Mouse (Mus musculus) heart, embryonic 13.5 days (tissue): ENCODE measurements at regions not wholly inside any gene's neighbourhood (a gene's known extent, or its start where the extent isn't known, plus 50 kb on each side); places are given as distances from the start of the nearest gene placed in this dataset.

Experiments
- ATAC-seq: fragments of 200-750 bp; cut with Nextera tagmentation; 2 replicates; pipeline ENCODE4 v1.8.0; 2017; ENCODE audit warnings: moderate TSS enrichment; ENCODE audit not compliant: insufficient number of reproducible peaks, low FRiP score, low TSS enrichment; ENCODE audit errors: extremely low read depth
- H3K27ac ChIP-seq: fragments of 300-500 bp; sonication (generic); replicated peaks from 2 replicates; pipeline ENCODE4 v1.5.1; 2015; ENCODE audit warnings: moderate library complexity, mild to moderate bottlenecking, inconsistent platforms
- H3K27me3 ChIP-seq: fragments of 300-500 bp; sonication (generic); replicated peaks from 2 replicates; pipeline ENCODE4 v1.6.1; 2015; ENCODE audit warnings: mild to moderate bottlenecking, inconsistent platforms
- H3K36me3 ChIP-seq: fragments of 300-500 bp; sonication (generic); 2 replicates; pipeline ENCODE4 v1.6.1; 2015; ENCODE audit warnings: mild to moderate bottlenecking, inconsistent platforms
- H3K4me1 ChIP-seq: fragments of 300-500 bp; sonication (generic); 2 replicates; pipeline ENCODE4 v1.6.1; 2015; ENCODE audit warnings: inconsistent platforms
- H3K4me2 ChIP-seq: fragments of 300-500 bp; sonication (generic); 2 replicates; pipeline ENCODE4 v1.6.1; 2015; ENCODE audit warnings: inconsistent platforms, mild to moderate bottlenecking, moderate library complexity
- H3K4me3 ChIP-seq: fragments of 300-500 bp; sonication (generic); 2 replicates; pipeline ENCODE4 v1.5.1; 2015; ENCODE audit warnings: moderate library complexity, mild to moderate bottlenecking, inconsistent platforms
- H3K9ac ChIP-seq: fragments of 300-500 bp; sonication (generic); 2 replicates; pipeline ENCODE4 v1.6.1; 2015; ENCODE audit warnings: inconsistent platforms, mild to moderate bottlenecking, moderate library complexity
- H3K9me3 ChIP-seq: fragments of 300-500 bp; sonication (generic); 2 replicates; pipeline ENCODE4 v1.6.1; 2016; ENCODE audit warnings: inconsistent platforms
- WGBS: fragments of 180-500 bp; shearing (Covaris S2); methylation state at CpG from one replicate; pipeline ENCODE4 v1.1.7; 2015; ENCODE audit warnings: mixed read lengths; 5-methylcytosine and 5-hydroxymethylcytosine counted together

DNA sequence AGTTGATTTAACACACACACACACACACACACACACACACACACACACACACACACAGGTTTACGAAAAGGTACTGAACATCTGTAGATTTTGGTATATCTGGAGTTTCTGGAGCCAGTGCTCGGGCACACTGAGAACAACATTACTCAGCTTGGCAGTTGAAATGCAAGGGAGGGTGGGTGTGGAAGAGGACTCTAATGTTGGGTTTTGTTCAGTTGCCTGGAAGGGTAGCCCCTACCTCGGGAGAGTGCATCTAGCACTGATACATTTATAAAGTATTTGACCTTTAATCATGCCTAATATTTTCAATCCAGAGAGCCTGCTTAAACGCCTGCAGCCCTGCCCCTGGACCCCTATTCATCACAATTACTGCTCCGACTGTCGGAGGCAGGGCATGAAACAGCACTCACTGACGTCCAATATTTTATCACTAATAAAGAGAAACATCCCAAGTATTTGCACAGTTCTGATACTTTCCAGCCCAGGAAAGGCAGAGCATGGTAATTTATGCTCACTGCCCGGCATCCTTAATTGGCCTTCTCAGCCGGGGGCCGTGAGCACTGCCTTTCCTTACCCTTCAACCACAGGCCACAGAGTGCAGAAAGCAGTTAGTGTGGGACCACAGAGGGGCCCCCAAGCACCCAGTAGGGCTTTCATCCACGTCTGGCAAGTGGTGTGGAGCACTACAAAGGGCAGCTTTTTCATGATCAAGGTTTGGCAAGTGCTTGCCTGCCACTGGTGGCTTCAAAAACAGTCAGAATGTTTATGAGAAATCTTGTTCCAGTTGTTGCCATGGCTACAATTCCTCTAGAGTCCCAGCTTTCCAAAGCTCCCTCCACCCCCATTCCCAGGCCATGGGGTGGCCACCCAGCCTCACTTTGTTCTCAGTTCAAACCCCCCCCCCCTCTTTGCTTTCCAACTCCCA is 76.3 kb upstream of the Pkdcc start:
- 49% methylated on average over 11 of the region's 11 CpGs for WGBS
- no peak for ATAC-seq

DNA sequence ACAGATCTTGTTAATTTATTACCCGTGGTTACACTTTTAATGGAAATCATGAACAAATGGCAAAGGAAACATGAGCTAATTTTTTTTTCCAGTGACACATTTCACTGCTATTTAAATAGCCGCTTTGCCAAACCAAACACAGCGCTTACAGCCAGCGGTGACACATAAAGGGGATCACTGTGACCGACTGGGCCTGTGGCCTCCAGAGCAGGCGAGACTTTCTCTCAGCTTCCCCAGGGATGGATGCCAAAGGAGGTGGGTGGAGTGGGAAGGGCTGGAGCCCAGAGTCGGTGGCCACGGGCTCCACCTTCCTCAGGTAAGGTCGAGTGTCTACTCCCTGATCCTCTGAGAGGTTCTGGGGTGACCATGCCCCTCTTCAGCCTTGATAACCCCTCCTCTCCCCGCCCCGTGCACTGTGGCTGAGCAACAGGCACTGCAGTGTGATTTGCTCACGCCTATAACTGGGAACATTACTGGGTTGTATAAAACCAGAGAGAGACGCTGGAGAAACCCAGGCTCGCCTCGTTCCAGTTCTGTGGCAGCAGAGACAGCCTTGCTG is 66.6 kb upstream of the Pkdcc start:
- 67% methylated on average over 15 of the region's 15 CpGs for WGBS
- no peak overlapping the region for H3K4me2 ChIP-seq
- no peaks in the 10 kb centered on the region for H3K27me3 ChIP-seq
- no peak overlapping the region for H3K4me3 ChIP-seq
- H3K9me3 ChIP-seq = no peaks in the 10 kb centered on the region
- no peaks in the 10 kb centered on the region for H3K36me3 ChIP-seq
- peaks cover 6% of the 10 kb centered on the region; the same call in 1 of the 2 replicates for H3K4me1 ChIP-seq
- ATAC-seq = no peak
- H3K9ac ChIP-seq = no peak overlapping the region
- peak overlapping the region; percentile 68 for H3K27ac ChIP-seq

More for the DNA sequence above, 76.3 kb upstream of the Pkdcc start:
- Histone ChIP-seq H3K27ac (peak overlapping the region; percentile 61), H3K4me2 (no peak overlapping the region), H3K4me1 (peaks cover 20% of the 10 kb centered on the region), H3K36me3 (no peaks in the 10 kb centered on the region), H3K9me3 (no peaks in the 10 kb centered on the region), H3K27me3 (no peaks in the 10 kb centered on the region), H3K9ac (no peak overlapping the region), H3K4me3 (no peak overlapping the region)

DNA sequence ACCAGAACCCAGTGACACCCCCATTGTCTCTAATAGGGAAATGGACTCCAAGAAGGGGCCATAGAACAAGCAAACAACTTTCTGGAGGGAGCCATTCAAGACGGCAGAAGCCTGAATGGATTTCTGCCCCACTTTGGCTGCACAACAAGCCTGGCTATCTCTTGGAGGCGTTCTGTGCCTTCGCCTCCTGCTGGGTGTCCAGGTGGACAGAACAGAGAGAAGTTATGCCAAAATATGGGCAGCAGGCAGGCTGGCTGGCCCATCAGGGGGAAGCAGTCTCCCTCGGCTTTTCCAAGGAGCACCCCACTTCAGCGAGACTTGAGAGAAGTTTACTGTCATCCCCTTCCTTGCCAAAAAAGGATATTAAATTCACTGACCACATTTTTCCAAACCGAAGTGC is 65.8 kb upstream of the Pkdcc start:
- no peak overlapping the region for H3K4me2 ChIP-seq
- no peaks in the 10 kb centered on the region for H3K36me3 ChIP-seq
- H3K9ac ChIP-seq = no peak overlapping the region
- no peaks in the 10 kb centered on the region for H3K9me3 ChIP-seq
- ATAC-seq = no peak
- no peak overlapping the region for H3K4me3 ChIP-seq
- H3K27me3 ChIP-seq = no peaks in the 10 kb centered on the region
- peaks cover 6% of the 10 kb centered on the region; the same call in 1 of the 2 replicates for H3K4me1 ChIP-seq
- H3K27ac ChIP-seq = no peak overlapping the region
- WGBS = 76% methylated on average over 6 of the region's 6 CpGs

DNA sequence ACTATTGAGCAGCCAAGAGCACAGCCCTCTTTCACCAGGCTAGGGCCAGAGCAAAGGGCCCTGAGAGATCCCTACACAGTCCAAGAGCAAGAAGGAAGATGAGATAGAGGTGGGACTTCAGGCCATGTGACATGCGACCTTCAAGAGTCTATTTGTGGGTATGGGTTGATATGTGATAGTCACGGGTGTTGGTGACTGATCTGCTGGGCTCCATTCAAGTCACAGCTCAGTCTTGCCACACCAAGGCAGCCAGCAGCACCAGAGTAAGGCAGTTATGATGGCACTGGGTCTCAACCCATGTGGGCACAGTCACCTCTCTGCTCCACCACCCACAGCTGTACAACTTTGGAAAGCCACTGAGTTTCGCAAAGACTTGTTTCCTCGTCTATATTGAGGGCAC is 60.0 kb upstream of the Pkdcc start:
- WGBS = 69% methylated on average over 4 of the region's 4 CpGs
- H3K4me2 ChIP-seq = no peak overlapping the region
- no peak overlapping the region for H3K27ac ChIP-seq
- H3K9ac ChIP-seq = no peak overlapping the region
- ATAC-seq = peak; percentile 37; the same call in 1 of the 2 replicates
- no peaks in the 10 kb centered on the region for H3K36me3 ChIP-seq
- H3K9me3 ChIP-seq = no peaks in the 10 kb centered on the region
- no peak overlapping the region for H3K4me3 ChIP-seq
- no peaks in the 10 kb centered on the region for H3K27me3 ChIP-seq
- peaks cover 16% of the 10 kb centered on the region for H3K4me1 ChIP-seq

DNA sequence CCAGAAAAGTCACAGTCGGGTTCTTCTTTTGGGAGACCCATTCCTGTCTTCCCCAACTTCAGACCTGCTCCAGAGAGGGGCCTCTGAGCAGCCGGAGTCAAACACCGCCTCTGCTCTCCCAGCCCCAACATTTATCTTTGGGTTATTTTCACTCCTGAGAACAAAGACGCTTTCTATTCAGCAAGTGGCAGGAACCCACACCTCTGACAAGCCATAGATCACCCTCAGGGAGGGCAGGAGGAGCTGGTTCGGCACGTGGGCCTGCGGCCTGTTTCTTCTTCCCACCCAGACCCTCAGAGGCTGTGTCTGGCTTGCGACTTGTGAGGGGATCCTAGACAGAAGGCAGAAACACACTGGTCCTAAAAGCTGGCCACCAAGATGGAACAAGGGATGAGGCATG is 58.4 kb upstream of the Pkdcc start:
- Histone ChIP-seq H3K4me3 (no peak overlapping the region), H3K36me3 (no peaks in the 10 kb centered on the region), H3K27me3 (no peaks in the 10 kb centered on the region), H3K4me1 (peaks cover 16% of the 10 kb centered on the region), H3K4me2 (no peak overlapping the region), H3K27ac (peak overlapping the region; percentile 12; the same call in 1 of the 2 replicates), H3K9me3 (no peaks in the 10 kb centered on the region), H3K9ac (no peak overlapping the region; the same call in 1 of the 2 replicates)
- no peak for ATAC-seq
- 25% methylated on average over 8 of the region's 8 CpGs for WGBS

DNA sequence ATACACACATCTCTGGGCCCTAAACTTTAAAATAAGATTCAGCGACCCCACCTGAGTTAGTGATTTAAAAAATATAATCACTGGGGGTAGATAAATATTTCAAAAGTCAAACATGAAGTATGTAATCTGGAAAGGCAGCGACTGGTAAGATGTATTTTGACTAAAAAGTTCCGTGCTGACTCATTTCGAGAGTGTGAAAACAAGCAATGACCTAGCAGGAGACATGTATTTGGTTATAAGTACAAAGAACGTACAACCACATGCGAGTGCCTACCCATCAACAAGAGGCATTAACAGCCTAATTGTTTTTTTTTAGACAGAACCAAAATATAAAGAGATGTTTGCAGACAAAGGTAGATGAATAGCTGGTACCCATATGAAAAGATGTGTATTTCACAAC is 57.0 kb upstream of the Pkdcc start:
- Histone ChIP-seq H3K9me3 (no peaks in the 10 kb centered on the region), H3K4me3 (no peak overlapping the region), H3K4me2 (no peak overlapping the region), H3K27me3 (no peaks in the 10 kb centered on the region), H3K4me1 (peaks cover 16% of the 10 kb centered on the region), H3K36me3 (no peaks in the 10 kb centered on the region), H3K9ac (no peak overlapping the region), H3K27ac (no peak overlapping the region)
- 83% methylated on average over 6 of the region's 6 CpGs for WGBS
- ATAC-seq = no peak

DNA sequence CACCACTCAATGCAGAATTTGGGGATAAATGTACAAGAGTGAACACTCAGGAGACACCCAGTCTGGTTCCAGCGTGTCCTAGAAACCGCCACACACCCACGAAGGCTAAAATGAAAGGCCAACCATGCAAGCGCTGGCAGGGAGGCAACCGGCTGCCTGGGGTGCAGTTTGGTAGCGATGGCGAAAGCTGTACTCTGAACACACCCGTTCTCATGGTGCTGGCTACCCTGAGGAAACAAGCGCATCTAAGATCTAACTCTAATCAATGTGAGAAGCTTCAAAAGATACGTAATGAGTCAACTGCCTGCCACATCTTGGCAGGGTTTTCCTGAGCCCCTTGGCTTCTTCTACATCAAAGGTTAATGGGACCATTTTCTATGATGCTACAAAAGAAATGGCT is 56.4 kb upstream of the Pkdcc start:
- 81% methylated on average over 10 of the region's 10 CpGs for WGBS
- Histone ChIP-seq H3K4me2 (no peak overlapping the region), H3K4me1 (peaks cover 16% of the 10 kb centered on the region), H3K9ac (no peak overlapping the region), H3K27me3 (no peaks in the 10 kb centered on the region), H3K36me3 (no peaks in the 10 kb centered on the region), H3K27ac (no peak overlapping the region), H3K4me3 (no peak overlapping the region), H3K9me3 (no peaks in the 10 kb centered on the region)
- no peak for ATAC-seq

DNA sequence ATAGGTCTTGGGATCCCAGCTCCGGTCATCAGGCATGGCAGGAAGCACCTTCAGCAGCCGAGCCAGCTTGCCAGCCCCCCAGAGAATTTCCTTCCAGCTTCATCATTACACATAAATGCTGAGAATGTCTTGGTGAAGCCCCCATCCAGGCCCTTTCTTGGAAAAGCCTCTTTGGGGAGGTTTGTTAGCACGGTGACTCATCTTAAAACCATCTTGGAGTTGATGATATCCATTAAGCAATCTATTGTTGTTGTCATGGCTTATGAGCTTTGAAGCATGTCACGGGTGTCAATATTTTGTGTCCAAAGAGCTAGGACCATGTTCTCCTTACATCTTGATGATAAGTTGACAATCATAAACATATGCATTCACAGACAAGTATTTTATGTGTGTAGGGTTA is 55.5 kb upstream of the Pkdcc start:
- Histone ChIP-seq H3K4me3 (no peak overlapping the region), H3K27me3 (no peaks in the 10 kb centered on the region), H3K9ac (no peak overlapping the region), H3K27ac (no peak overlapping the region), H3K9me3 (no peaks in the 10 kb centered on the region), H3K4me2 (no peak overlapping the region), H3K4me1 (peaks cover 18% of the 10 kb centered on the region), H3K36me3 (no peaks in the 10 kb centered on the region)
- ATAC-seq = no peak
- 62% methylated on average over 4 of the region's 4 CpGs for WGBS

DNA sequence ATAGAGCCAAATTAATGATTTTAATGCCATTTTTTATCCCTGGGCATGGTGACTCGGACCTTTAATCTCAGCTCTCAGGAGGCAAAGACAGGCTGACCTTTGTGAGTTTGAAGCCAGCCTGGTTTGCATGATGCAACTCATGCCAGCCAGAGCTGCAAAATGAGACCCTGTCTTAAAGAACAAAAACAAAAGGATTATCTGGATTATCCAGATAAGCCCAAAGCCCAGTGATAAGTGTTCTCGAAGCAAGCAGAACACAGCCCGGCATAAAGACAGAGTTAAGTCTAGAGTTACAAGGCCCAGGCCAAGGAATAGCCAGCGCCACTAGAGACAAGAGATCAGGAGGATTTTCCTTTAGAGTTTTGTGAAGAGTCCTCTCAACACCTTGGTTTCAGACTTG is 54.8 kb upstream of the Pkdcc start:
- Histone ChIP-seq H3K4me3 (no peak overlapping the region), H3K27ac (no peak overlapping the region), H3K4me2 (no peak overlapping the region), H3K4me1 (peaks cover 15% of the 10 kb centered on the region), H3K27me3 (no peaks in the 10 kb centered on the region), H3K9ac (no peak overlapping the region), H3K9me3 (no peaks in the 10 kb centered on the region), H3K36me3 (no peaks in the 10 kb centered on the region)
- no peak for ATAC-seq
- 45% methylated on average over 4 of the region's 4 CpGs for WGBS

DNA sequence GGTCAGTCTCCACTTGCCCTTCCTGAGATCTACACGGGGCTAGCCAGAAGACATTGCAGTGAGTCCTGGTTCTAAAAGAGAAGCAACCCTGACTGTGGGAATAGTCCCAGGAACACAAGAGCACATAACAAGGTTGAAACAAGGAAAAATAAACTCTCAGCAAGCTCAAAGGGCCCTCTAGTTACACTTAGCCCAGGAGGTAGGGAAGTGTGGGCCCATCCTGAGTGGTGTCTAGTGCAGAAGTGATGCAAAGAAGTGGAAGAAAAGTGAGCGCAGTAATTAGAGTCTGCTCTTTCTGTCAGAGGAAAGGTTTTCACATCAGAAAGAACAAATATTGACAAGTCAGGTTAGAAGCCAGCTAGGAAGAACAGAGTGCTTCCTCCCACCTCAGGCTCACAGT is 53.4 kb upstream of the Pkdcc start:
- Histone ChIP-seq H3K9me3 (no peaks in the 10 kb centered on the region), H3K27ac (no peak overlapping the region), H3K4me3 (no peak overlapping the region), H3K27me3 (peaks cover 3% of the 10 kb centered on the region; the same call in 1 of the 2 replicates), H3K36me3 (no peaks in the 10 kb centered on the region), H3K9ac (no peak overlapping the region), H3K4me1 (peaks cover 18% of the 10 kb centered on the region), H3K4me2 (no peak overlapping the region)
- WGBS = 55% methylated on average over 2 of the region's 2 CpGs
- no peak for ATAC-seq

DNA sequence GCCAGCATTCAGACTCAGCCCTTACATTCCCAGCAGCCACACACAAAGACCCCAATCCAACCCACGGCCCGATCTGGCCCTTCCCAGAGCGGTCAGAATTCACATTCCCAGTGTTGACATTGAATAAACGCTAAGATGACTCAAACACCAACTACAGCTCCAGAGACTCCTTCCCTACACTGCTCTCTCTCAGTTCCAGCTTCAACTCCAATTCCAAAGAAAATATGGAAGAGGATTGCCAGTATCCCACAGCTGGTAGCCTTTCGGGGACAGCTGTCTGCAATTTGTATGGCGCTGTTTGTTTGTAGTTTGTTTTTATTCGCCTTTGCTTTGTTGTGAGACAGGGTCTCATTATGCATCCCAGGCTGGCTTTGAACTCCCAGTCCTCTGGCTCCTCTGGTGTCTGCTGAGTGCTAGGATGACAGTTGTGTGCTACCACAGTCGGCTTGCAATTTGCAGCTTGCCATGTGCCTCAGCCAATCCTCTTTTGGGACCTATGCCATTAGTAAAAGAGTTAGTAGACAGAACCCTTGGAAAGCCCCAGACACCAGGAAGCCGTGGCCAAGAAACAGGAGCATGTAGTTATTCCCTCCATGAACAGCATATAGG is 51.0 kb upstream of the Pkdcc start:
- Histone ChIP-seq H3K4me3 (no peak overlapping the region), H3K36me3 (no peaks in the 10 kb centered on the region), H3K27me3 (peaks cover 3% of the 10 kb centered on the region; the same call in 1 of the 2 replicates), H3K4me2 (no peak overlapping the region), H3K9ac (no peak overlapping the region), H3K9me3 (no peaks in the 10 kb centered on the region), H3K4me1 (peaks cover 22% of the 10 kb centered on the region), H3K27ac (no peak overlapping the region)
- no peak for ATAC-seq
- 53% methylated on average over 9 of the region's 9 CpGs for whole genome bisulfite sequencing
